Mouse (Mus musculus): ENCODE measurements around the gene Whrn.

GRCm38 (mm10) chr4:63459141-63459789 lies 36.5 kb downstream of the Whrn start:
- TF ChIP-seq CTCF (IDR thresholded peaks at IDR 0.05; ENCODE audit: insufficient read depth, low read length) (no peak), POLR2A (IDR thresholded peaks at IDR 0.05; ENCODE audit: borderline replicate concordance, extremely low read depth, low read depth, low read length) (no peak)
